Mouse (Mus musculus): ENCODE results near the gene Rps18. TPM values are rescaled to one million over a fixed set of nuclear protein-coding genes. Genes with fewer than 3 reads are reported as not detected.

The Rps18 gene
- polyA plus RNA-seq, 1 experiment from 2014 or later = 1,341 TPM

GRCm38 (mm10) chr17:33926207-33926932 lies 29.4 kb downstream of the Rps18 start:
- Histone ChIP-seq H3K36me3 (ENCODE audit: control insufficient read depth, insufficient read depth, low read length) (no peaks in the 10 kb centered on the region), H3K4me1 (ENCODE audit: control insufficient read depth, insufficient read depth, low read length) (peaks cover 9% of the 10 kb centered on the region; the same call in 1 of the 2 replicates), H3K4me2 (ENCODE audit: low read depth) (no peak overlapping the region), H3K9ac (ENCODE audit: low read length) (no peak overlapping the region), H3K27ac (ENCODE audit: low read depth, low read length) (no peak overlapping the region), H3K27me3 (ENCODE audit: control insufficient read depth, insufficient read depth, low read length) (no peaks in the 10 kb centered on the region), H3K9me3 (ENCODE audit: control insufficient read depth, low read length) (no peaks in the 10 kb centered on the region), H3K4me3 (ENCODE audit: low read depth, low read length) (no peak overlapping the region)
- DNase-seq (ENCODE audit: low spot score) = no peak
- WGBS = 73% methylated on average over 17 of the region's 17 CpGs
- ATAC-seq (ENCODE audit: insufficient read depth, low FRiP score, low TSS enrichment) = no peak

GRCm38 (mm10) chr17:33925406-33926116 lies 30.2 kb downstream of the Rps18 start:
- no peak overlapping the region for H3K4me3 ChIP-seq (ENCODE audit: low read depth, low read length)
- H3K27me3 ChIP-seq (ENCODE audit: control insufficient read depth, insufficient read depth, low read length) = no peaks in the 10 kb centered on the region
- H3K4me2 ChIP-seq (ENCODE audit: low read depth) = no peak overlapping the region
- H3K9ac ChIP-seq (ENCODE audit: low read length) = no peak overlapping the region
- ATAC-seq (ENCODE audit: insufficient read depth, low FRiP score, low TSS enrichment) (no peak), DNase-seq (ENCODE audit: low spot score) (no peak)
- no peaks in the 10 kb centered on the region for H3K9me3 ChIP-seq (ENCODE audit: control insufficient read depth, low read length)
- H3K36me3 ChIP-seq (ENCODE audit: control insufficient read depth, insufficient read depth, low read length) = no peaks in the 10 kb centered on the region
- 0 out of 2 replicates have a peak, but pooled peaks cover under 1% of the 10 kb centered on the region for H3K4me1 ChIP-seq (ENCODE audit: control insufficient read depth, insufficient read depth, low read length)
- no peak overlapping the region for H3K27ac ChIP-seq (ENCODE audit: low read depth, low read length)
- WGBS = 83% methylated on average over 20 of the region's 21 CpGs

GRCm38 (mm10) chr17:33924577-33925283 lies 31.1 kb downstream of the Rps18 start:
- ATAC-seq (ENCODE audit: insufficient read depth, low FRiP score, low TSS enrichment) (no peak), DNase-seq (ENCODE audit: low spot score) (no peak)
- Histone ChIP-seq H3K9ac (ENCODE audit: low read length) (no peak overlapping the region), H3K4me2 (ENCODE audit: low read depth) (no peak overlapping the region), H3K4me1 (ENCODE audit: control insufficient read depth, insufficient read depth, low read length) (peaks cover 6% of the 10 kb centered on the region; the same call in 1 of the 2 replicates), H3K27me3 (ENCODE audit: control insufficient read depth, insufficient read depth, low read length) (no peaks in the 10 kb centered on the region), H3K9me3 (ENCODE audit: control insufficient read depth, low read length) (no peaks in the 10 kb centered on the region), H3K27ac (ENCODE audit: low read depth, low read length) (no peak overlapping the region), H3K4me3 (ENCODE audit: low read depth, low read length) (no peak overlapping the region), H3K36me3 (ENCODE audit: control insufficient read depth, insufficient read depth, low read length) (no peaks in the 10 kb centered on the region)
- WGBS = 86% methylated on average over 10 of the region's 10 CpGs

- Histone ChIP-seq H3K4me3 (ENCODE audit: low read depth, low read length) (no peak overlapping the region), H3K9me3 (ENCODE audit: control insufficient read depth, low read length) (no peaks in the 10 kb centered on the region), H3K36me3 (ENCODE audit: control insufficient read depth, insufficient read depth, low read length) (no peaks in the 10 kb centered on the region; the same call in 1 of the 2 replicates), H3K27ac (ENCODE audit: low read depth, low read length) (no peak overlapping the region), H3K9ac (ENCODE audit: low read length) (no peak overlapping the region), H3K4me1 (ENCODE audit: control insufficient read depth, insufficient read depth, low read length) (peaks cover 20% of the 10 kb centered on the region), H3K4me2 (ENCODE audit: low read depth) (no peak overlapping the region), H3K27me3 (ENCODE audit: control insufficient read depth, insufficient read depth, low read length) (no peaks in the 10 kb centered on the region)
- DNase-seq (ENCODE audit: low spot score) (no peak), ATAC-seq (ENCODE audit: insufficient read depth, low FRiP score, low TSS enrichment) (no peak)
- WGBS = 87% methylated on average over 7 of the region's 7 CpGs
Measured at GRCm38 (mm10) chr17:33921361-33921760, 34.4 kb downstream of the Rps18 start.

GRCm38 (mm10) chr17:33920282-33921097 lies 35.3 kb downstream of the Rps18 start:
- under 1% methylated on average over 36 of the region's 36 CpGs for WGBS
- Histone ChIP-seq H3K27ac (ENCODE audit: low read depth, low read length) (0 out of 2 replicates have a peak overlapping the region, but pooled peaks have one; percentile 56), H3K4me3 (ENCODE audit: low read depth, low read length) (peak overlapping the region; percentile 43), H3K36me3 (ENCODE audit: control insufficient read depth, insufficient read depth, low read length) (no peaks in the 10 kb centered on the region; the same call in 1 of the 2 replicates), H3K27me3 (ENCODE audit: control insufficient read depth, insufficient read depth, low read length) (no peaks in the 10 kb centered on the region), H3K4me2 (ENCODE audit: low read depth) (peak overlapping the region; percentile 98), H3K9me3 (ENCODE audit: control insufficient read depth, low read length) (no peaks in the 10 kb centered on the region), H3K4me1 (ENCODE audit: control insufficient read depth, insufficient read depth, low read length) (peaks cover 20% of the 10 kb centered on the region), H3K9ac (ENCODE audit: low read length) (peak overlapping the region; percentile 60)
- ATAC-seq (ENCODE audit: insufficient read depth, low FRiP score, low TSS enrichment) = peak; percentile 60
- DNase-seq (ENCODE audit: low spot score) = peak; percentile 85

GRCm38 (mm10) chr17:33919351-33920281 lies 36.2 kb downstream of the Rps18 start:
- 0 out of 2 replicates have a peak overlapping the region, but pooled peaks have one; percentile 56 for H3K27ac ChIP-seq (ENCODE audit: low read depth, low read length)
- WGBS = under 1% methylated on average over 52 of the region's 52 CpGs

GRCm38 (mm10) chr17:33918293-33919203 lies 37.3 kb downstream of the Rps18 start:
- H3K9ac ChIP-seq (ENCODE audit: low read length) = no peak overlapping the region; the same call in 1 of the 2 replicates
- WGBS = 60% methylated on average over 37 of the region's 37 CpGs
- DNase-seq (ENCODE audit: low spot score) (no peak), ATAC-seq (ENCODE audit: insufficient read depth, low FRiP score, low TSS enrichment) (no peak)
- no peaks in the 10 kb centered on the region for H3K27me3 ChIP-seq (ENCODE audit: control insufficient read depth, insufficient read depth, low read length)
- H3K27ac ChIP-seq (ENCODE audit: low read depth, low read length) = no peak overlapping the region
- H3K4me1 ChIP-seq (ENCODE audit: control insufficient read depth, insufficient read depth, low read length) = peaks cover 20% of the 10 kb centered on the region
- peaks cover 6% of the 10 kb centered on the region for H3K36me3 ChIP-seq (ENCODE audit: control insufficient read depth, insufficient read depth, low read length)
- no peaks in the 10 kb centered on the region for H3K9me3 ChIP-seq (ENCODE audit: control insufficient read depth, low read length)
- 0 out of 2 replicates have a peak overlapping the region, but pooled peaks have one; percentile 6 for H3K4me3 ChIP-seq (ENCODE audit: low read depth, low read length)
- H3K4me2 ChIP-seq (ENCODE audit: low read depth) = peak overlapping the region; percentile 98

More at GRCm38 (mm10) chr17:33919351-33920281, 36.2 kb downstream of the Rps18 start:
- Histone ChIP-seq H3K36me3 (ENCODE audit: control insufficient read depth, insufficient read depth, low read length) (no peaks in the 10 kb centered on the region; the same call in 1 of the 2 replicates), H3K4me2 (ENCODE audit: low read depth) (peak overlapping the region; percentile 98), H3K4me1 (ENCODE audit: control insufficient read depth, insufficient read depth, low read length) (peaks cover 20% of the 10 kb centered on the region), H3K4me3 (ENCODE audit: low read depth, low read length) (peak overlapping the region; percentile 43), H3K9me3 (ENCODE audit: control insufficient read depth, low read length) (no peaks in the 10 kb centered on the region), H3K9ac (ENCODE audit: low read length) (peak overlapping the region; percentile 60), H3K27me3 (ENCODE audit: control insufficient read depth, insufficient read depth, low read length) (no peaks in the 10 kb centered on the region)
- DNase-seq (ENCODE audit: low spot score) (no peak), ATAC-seq (ENCODE audit: insufficient read depth, low FRiP score, low TSS enrichment) (no peak)

Measured in neural tube, embryonic 11.5 days (tissue).